Mouse (Mus musculus): ENCODE measurements around the gene Rhox4f.
"Not testable (repeated sequence)": the region's sequence is repeated elsewhere in the genome, so short reads cannot be mapped to it uniquely, and the experiment has no call there.

DNA sequence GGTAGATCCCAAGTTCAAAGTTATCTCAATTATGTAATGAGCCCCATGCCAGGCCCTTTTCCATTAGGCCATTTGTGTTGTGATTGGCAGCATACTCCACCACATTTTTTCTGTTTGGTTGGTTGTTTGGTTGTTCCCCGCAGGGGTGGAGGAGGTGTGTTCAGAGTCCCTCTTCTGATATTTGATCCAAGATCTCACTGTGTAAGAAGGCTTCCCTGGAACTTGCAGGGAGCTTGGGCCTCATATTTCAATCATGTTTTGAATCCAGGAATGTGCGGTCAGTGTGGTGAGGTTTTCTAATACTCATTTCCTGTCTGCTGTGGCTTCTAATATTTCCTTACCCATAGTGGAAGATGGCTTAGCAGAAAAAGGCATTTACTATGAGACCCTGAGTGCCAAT lies 34.9 kb downstream of the Rhox4f start:
- not testable (repeated sequence) for TF ChIP-seq POLR2A (IDR thresholded peaks at IDR 0.05; ENCODE audit: control insufficient read depth, low read depth, low read length); CTCF (IDR thresholded peaks at IDR 0.05; ENCODE audit: control insufficient read depth, insufficient read depth, insufficient replicate concordance, low read depth, low read length)

All from testis, adult 2 months (tissue).